Mouse (Mus musculus) neutrophil, adult 83 days (primary cell): ENCODE results near the gene Gas1. TPM values are rescaled to one million over a fixed set of nuclear protein-coding genes. Genes with fewer than 3 reads are reported as not detected.

ENCODE experiments used
- total RNA-seq, 2 experiments: library from RNA; stranded (reverse); gene quantifications; one replicate each; pipeline ENCODE4 v1.2.4; 2023

Gene Gas1
- 10 to 100 TPM; 10.6 to 12.3 TPM for total RNA-seq

DNA sequence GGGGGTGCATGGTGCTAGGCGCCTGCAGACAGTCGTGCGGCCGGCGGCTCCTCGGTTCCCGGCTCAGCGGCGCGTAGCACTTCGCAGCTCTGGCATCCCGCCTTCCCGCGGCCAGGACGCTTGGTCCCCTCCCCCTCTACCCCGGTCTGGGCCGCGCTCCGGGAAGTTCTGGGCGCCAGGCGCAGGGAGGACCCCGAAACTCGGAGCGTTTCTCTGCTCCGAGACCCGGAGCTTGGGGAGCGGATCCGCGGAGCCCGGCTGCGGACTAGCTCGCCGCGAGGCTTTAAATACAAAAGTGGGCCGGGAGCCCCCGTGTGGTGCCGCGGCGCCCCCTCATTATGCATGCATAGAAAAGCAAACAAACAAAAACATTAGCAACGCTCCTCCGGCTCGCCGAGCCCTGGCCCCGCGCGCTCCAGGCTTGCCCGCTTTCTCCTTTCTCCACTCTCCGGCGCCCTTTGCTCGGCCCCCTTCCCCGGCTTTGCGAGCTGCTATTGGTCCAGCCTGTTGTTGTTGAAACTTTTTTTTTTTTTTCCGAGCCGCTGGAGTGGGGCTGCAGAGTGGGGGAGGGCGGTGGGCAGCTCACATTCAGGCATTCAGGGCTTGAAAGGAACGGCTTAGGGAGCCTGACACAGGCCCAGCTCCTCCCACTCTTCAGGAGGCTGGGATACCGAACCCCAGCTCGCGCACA is at the start of gene Gas1:
Gas1 (minus strand) TSS at position 260 of the 691 bp plus-strand sequence.

